Mouse (Mus musculus): ENCODE measurements around the gene Anxa9. TPM values are rescaled to one million over a fixed set of nuclear protein-coding genes. Genes with fewer than 3 reads are reported as not detected.

Gene Anxa9
- polyA plus RNA-seq, 1 experiment from 2014 or later, result 3.4 TPM

DNA sequence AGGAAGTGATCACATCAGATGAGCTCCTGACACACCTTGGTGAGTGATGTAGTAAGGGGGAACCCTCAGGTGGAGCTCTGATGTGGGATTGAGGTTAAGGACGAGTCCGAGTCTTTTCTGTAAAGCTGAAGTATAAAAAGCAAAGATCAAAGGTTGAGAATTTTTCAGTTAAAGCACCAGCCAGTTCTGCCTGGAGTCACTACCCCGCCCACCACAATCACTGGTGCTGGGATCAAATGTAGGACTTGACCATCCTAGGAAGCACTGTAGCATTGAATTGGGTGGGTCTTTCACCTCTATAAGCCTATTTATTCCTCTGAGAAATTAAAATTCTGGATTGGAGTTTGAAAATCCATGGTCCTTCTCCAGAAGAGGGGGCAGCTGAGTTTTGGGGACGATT, 15.9 kb downstream of the Anxa9 start:
- Histone ChIP-seq H3K27me3 (replicated peaks) (no peaks in the 10 kb centered on the region), H3K4me1 (peaks cover 7% of the 10 kb centered on the region; the same call in 1 of the 2 replicates), H3K9me3 (no peaks in the 10 kb centered on the region), H3K36me3 (peaks cover 45% of the 10 kb centered on the region), H3K9ac (no peak overlapping the region), H3K27ac (no peak overlapping the region), H3K4me3 (replicated peaks) (no peak overlapping the region), H3K4me2 (no peak overlapping the region)
- ATAC-seq (ENCODE audit: insufficient read depth, low FRiP score, low read depth), result no peak
- WGBS, result 76% methylated on average over 4 of the region's 4 CpGs

- Histone ChIP-seq H3K36me3 (peaks cover 37% of the 10 kb centered on the region), H3K9me3 (no peaks in the 10 kb centered on the region), H3K27ac (no peak overlapping the region), H3K4me1 (0 out of 2 replicates have a peak, but pooled peaks cover 6% of the 10 kb centered on the region), H3K27me3 (replicated peaks) (no peaks in the 10 kb centered on the region), H3K4me2 (no peak overlapping the region), H3K9ac (no peak overlapping the region), H3K4me3 (replicated peaks) (no peak overlapping the region)
- WGBS, result 62% methylated on average over 6 of the region's 6 CpGs
- no peak for ATAC-seq (ENCODE audit: insufficient read depth, low FRiP score, low read depth)
Observed at GRCm38 (mm10) chr3:95290156-95290555, 16.8 kb downstream of the Anxa9 start.

GRCm38 (mm10) chr3:95289419-95289818, 17.6 kb downstream of the Anxa9 start:
- Histone ChIP-seq H3K36me3 (peaks cover 31% of the 10 kb centered on the region), H3K4me1 (0 out of 2 replicates have a peak, but pooled peaks cover 8% of the 10 kb centered on the region), H3K9me3 (no peaks in the 10 kb centered on the region), H3K4me3 (replicated peaks) (no peak overlapping the region), H3K4me2 (no peak overlapping the region), H3K9ac (no peak overlapping the region), H3K27ac (no peak overlapping the region), H3K27me3 (replicated peaks) (no peaks in the 10 kb centered on the region)
- 90% methylated on average over 4 of the region's 4 CpGs for WGBS
- no peak for ATAC-seq (ENCODE audit: insufficient read depth, low FRiP score, low read depth)

DNA sequence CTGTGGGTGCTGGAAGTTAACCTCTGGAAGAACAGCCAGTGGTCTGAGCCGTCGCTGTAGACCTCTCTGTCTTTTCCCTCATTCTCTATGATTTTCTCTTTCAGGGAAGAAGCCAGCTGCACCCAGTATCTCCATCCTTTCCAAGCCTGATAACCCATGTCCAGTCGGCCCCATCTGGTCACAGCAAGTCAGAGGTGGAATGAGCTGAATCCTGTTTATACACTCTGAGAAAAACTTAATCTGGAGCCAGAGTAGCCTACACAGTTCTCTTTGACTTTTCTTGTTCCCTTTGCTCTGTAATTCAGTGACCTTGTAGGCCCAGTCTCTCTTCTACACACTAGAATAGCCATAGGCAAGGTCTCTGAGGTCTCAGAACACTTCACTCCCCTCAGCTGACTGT, 19.4 kb downstream of the Anxa9 start:
- Histone ChIP-seq H3K27me3 (replicated peaks) (no peaks in the 10 kb centered on the region), H3K4me2 (no peak overlapping the region), H3K9ac (no peak overlapping the region), H3K27ac (no peak overlapping the region), H3K4me3 (replicated peaks) (no peak overlapping the region), H3K36me3 (peaks cover 20% of the 10 kb centered on the region), H3K9me3 (no peaks in the 10 kb centered on the region), H3K4me1 (peaks cover 13% of the 10 kb centered on the region; the same call in 1 of the 2 replicates)
- WGBS, result 91% methylated on average over 3 of the region's 3 CpGs
- no peak for ATAC-seq (ENCODE audit: insufficient read depth, low FRiP score, low read depth)

GRCm38 (mm10) chr3:95286510-95286909, 20.5 kb downstream of the Anxa9 start:
- no peaks in the 10 kb centered on the region for H3K9me3 ChIP-seq
- ATAC-seq (ENCODE audit: insufficient read depth, low FRiP score, low read depth), result no peak
- H3K4me2 ChIP-seq, result no peak overlapping the region
- H3K36me3 ChIP-seq, result peaks cover 19% of the 10 kb centered on the region
- no peak overlapping the region for H3K9ac ChIP-seq
- H3K27ac ChIP-seq, result no peak overlapping the region
- H3K4me1 ChIP-seq, result peaks cover 13% of the 10 kb centered on the region; the same call in 1 of the 2 replicates
- WGBS, result 79% methylated on average over 7 of the region's 7 CpGs
- H3K4me3 ChIP-seq (replicated peaks), result no peak overlapping the region
- H3K27me3 ChIP-seq (replicated peaks), result no peaks in the 10 kb centered on the region

GRCm38 (mm10) chr3:95286011-95286410, 21.0 kb downstream of the Anxa9 start:
- Histone ChIP-seq H3K27me3 (replicated peaks) (no peaks in the 10 kb centered on the region), H3K27ac (0 out of 2 replicates have a peak overlapping the region, but pooled peaks have one; percentile 45), H3K4me1 (peaks cover 13% of the 10 kb centered on the region; the same call in 1 of the 2 replicates), H3K9me3 (no peaks in the 10 kb centered on the region), H3K9ac (no peak overlapping the region), H3K4me2 (no peak overlapping the region), H3K36me3 (peaks cover 16% of the 10 kb centered on the region), H3K4me3 (replicated peaks) (no peak overlapping the region)
- ATAC-seq (ENCODE audit: insufficient read depth, low FRiP score, low read depth), result no peak
- WGBS, result 64% methylated on average over 5 of the region's 5 CpGs

GRCm38 (mm10) chr3:95285390-95285789, 21.6 kb downstream of the Anxa9 start:
- H3K4me1 ChIP-seq, result peaks cover 15% of the 10 kb centered on the region
- 92% methylated on average over 5 of the region's 5 CpGs for WGBS
- H3K4me2 ChIP-seq, result no peak overlapping the region
- no peak for ATAC-seq (ENCODE audit: insufficient read depth, low FRiP score, low read depth)
- no peaks in the 10 kb centered on the region for H3K27me3 ChIP-seq (replicated peaks)
- peak overlapping the region; percentile 45; the same call in 1 of the 2 replicates for H3K27ac ChIP-seq
- H3K36me3 ChIP-seq, result peaks cover 13% of the 10 kb centered on the region
- H3K4me3 ChIP-seq (replicated peaks), result no peak overlapping the region
- no peak overlapping the region for H3K9ac ChIP-seq
- no peaks in the 10 kb centered on the region for H3K9me3 ChIP-seq

DNA sequence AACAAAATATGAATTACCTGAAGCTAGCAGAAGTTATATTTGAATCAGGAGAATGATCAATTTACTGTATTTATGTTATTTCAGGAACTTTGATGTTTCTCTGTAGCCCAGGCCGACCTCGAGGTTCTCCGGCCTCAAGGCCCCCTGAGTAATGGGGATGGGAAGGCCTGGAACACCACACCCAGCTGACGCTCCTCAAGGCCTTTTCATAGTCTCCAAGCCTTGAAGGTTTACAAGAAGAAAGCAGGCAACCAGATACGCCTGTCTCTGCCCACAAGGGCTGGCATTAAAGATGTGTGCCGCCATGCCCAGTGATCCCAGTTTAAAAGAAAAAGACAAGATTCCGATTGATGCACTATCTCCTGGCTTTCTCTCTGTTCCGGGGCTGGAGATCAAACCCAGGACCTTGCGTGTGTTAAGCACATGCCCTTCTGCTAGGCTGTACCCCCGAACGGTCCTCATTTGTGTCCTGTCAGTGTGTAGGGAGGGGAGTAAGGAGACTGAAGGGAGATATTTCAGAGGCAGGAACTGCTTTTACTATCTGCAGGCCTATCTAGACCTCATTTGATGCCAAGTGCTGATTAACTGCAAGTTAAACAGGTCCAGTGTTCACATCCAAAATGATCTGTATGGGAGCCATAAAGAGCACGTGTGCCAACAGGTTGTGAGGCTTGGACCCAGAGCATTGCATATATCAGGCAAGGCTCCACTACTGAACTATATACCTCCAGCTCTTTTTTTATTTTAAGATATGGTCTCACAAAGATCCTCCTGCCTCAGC, 22.3 kb downstream of the Anxa9 start:
- no peak for ATAC-seq (ENCODE audit: insufficient read depth, low FRiP score, low read depth)
- Histone ChIP-seq H3K36me3 (peaks cover 13% of the 10 kb centered on the region), H3K27ac (peak overlapping the region; percentile 97; the same call in 1 of the 2 replicates), H3K9ac (no peak overlapping the region), H3K27me3 (replicated peaks) (no peaks in the 10 kb centered on the region), H3K9me3 (no peaks in the 10 kb centered on the region), H3K4me1 (peaks cover 18% of the 10 kb centered on the region), H3K4me2 (peak overlapping the region; percentile 79), H3K4me3 (replicated peaks) (peak overlapping the region; percentile 72)
- WGBS, result 81% methylated on average over 12 of the region's 12 CpGs

DNA sequence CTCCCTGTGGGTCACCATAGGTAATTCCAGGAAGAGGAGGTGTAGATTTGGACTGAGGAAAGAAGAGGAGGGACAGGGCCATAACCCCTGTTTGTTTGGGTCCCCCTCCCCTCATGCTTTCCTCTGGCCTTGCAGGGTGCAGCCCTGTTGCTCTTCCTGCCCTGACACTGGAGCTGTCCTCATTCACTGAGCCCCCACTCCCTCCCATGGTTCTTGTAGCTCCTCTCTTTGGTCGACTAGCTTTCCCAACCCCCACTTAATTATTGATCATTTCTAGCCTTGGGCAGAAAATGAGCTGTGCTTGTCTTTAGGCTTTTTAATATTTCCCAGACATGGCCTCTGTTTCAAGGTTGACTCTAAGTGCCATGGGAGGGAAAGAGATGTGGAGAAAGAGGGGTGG, 22.9 kb downstream of the Anxa9 start:
- WGBS, result 19% methylated on average over 1 of the region's 1 CpGs
- Histone ChIP-seq H3K9ac (peak overlapping the region; percentile 84; the same call in 1 of the 2 replicates), H3K4me1 (peaks cover 18% of the 10 kb centered on the region), H3K4me3 (replicated peaks) (peak overlapping the region; percentile 72), H3K27me3 (replicated peaks) (no peaks in the 10 kb centered on the region), H3K36me3 (peaks cover 13% of the 10 kb centered on the region), H3K9me3 (no peaks in the 10 kb centered on the region), H3K27ac (peak overlapping the region; percentile 97; the same call in 1 of the 2 replicates), H3K4me2 (peak overlapping the region; percentile 79)
- no peak for ATAC-seq (ENCODE audit: insufficient read depth, low FRiP score, low read depth)

- H3K36me3 ChIP-seq, result peaks cover 9% of the 10 kb centered on the region
- 1% methylated on average over 7 of the region's 7 CpGs for WGBS
Observed at GRCm38 (mm10) chr3:95283589-95283941, 23.4 kb downstream of the Anxa9 start.

DNA sequence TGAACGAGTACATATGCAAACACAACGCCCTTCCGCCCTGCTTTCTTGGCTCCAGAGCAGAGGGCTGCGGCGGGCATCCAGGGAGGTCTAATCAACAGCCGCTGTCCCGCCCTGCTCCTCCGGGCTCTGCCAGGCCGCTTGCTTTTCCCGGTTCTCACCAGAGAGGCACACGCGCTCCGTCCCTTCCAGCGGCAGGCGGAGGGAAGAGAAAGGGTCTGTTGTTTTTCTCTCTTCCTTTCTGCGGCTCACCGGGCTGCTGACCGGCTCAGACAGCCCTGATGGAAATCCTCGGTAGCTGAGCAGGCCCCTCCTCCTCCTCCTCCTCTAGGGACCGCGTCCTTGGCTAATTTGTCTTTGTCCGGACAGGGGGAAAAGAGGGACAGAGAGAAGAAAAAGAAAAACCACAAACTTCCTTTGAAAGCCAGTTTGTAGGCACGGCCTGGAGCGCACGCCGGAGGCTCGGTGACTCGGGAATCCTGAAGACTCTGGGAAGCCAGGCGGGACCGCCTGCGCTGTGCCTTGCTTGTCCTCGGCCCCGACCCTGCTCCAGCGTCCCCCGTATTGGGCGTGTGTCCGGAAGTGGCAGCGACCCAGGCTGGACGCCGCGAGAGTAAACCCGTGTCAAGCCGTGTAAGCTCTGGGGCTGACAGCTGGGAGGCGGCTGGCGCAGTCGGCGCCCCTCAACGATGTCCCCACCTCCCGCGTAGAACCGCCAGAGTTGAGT, 23.9 kb downstream of the Anxa9 start:
- Histone ChIP-seq H3K9ac (peak overlapping the region; percentile 84), H3K9me3 (no peaks in the 10 kb centered on the region), H3K4me2 (peak overlapping the region; percentile 79), H3K4me3 (replicated peaks) (peak overlapping the region; percentile 72), H3K27me3 (replicated peaks) (no peaks in the 10 kb centered on the region), H3K4me1 (peaks cover 18% of the 10 kb centered on the region), H3K27ac (peak overlapping the region; percentile 97), H3K36me3 (peaks cover 4% of the 10 kb centered on the region; the same call in 1 of the 2 replicates)
- ATAC-seq (ENCODE audit: insufficient read depth, low FRiP score, low read depth), result peak; percentile 54
- under 1% methylated on average over 49 of the region's 51 CpGs for WGBS

More at GRCm38 (mm10) chr3:95283589-95283941, 23.4 kb downstream of the Anxa9 start:
- peak overlapping the region; percentile 84 for H3K9ac ChIP-seq
- H3K27ac ChIP-seq, result peak overlapping the region; percentile 97
- H3K4me3 ChIP-seq (replicated peaks), result peak overlapping the region; percentile 72
- ATAC-seq (ENCODE audit: insufficient read depth, low FRiP score, low read depth), result no peak
- H3K4me1 ChIP-seq, result peaks cover 18% of the 10 kb centered on the region
- peak overlapping the region; percentile 79 for H3K4me2 ChIP-seq
- H3K27me3 ChIP-seq (replicated peaks), result no peaks in the 10 kb centered on the region
- H3K9me3 ChIP-seq, result no peaks in the 10 kb centered on the region

- H3K4me1 ChIP-seq, result peaks cover 18% of the 10 kb centered on the region
- H3K27me3 ChIP-seq (replicated peaks), result no peaks in the 10 kb centered on the region
- H3K4me2 ChIP-seq, result peak overlapping the region; percentile 79
- no peaks in the 10 kb centered on the region for H3K9me3 ChIP-seq
- peak overlapping the region; percentile 72 for H3K4me3 ChIP-seq (replicated peaks)
- peak overlapping the region; percentile 97 for H3K27ac ChIP-seq
- H3K9ac ChIP-seq, result peak overlapping the region; percentile 84
- ATAC-seq (ENCODE audit: insufficient read depth, low FRiP score, low read depth), result no peak
- no peaks in the 10 kb centered on the region for H3K36me3 ChIP-seq
- under 1% methylated on average over 11 of the region's 11 CpGs for WGBS
Observed at GRCm38 (mm10) chr3:95282381-95282864, 24.6 kb downstream of the Anxa9 start.
